Mouse (Mus musculus): ENCODE results near the gene Hbq1b.

- TF ChIP-seq CTCF (IDR thresholded peaks at IDR 0.05; ENCODE audit: control insufficient read depth, insufficient read depth, insufficient read length) (no peak), USF1 (IDR thresholded peaks at IDR 0.05; ENCODE audit: low read depth) (peak; percentile 63), MAX (IDR thresholded peaks at IDR 0.05) (no peak), FOSL1 (IDR thresholded peaks at IDR 0.05; ENCODE audit: insufficient read depth, low read length, poor library complexity, severe bottlenecking) (no peak), MYOG (IDR thresholded peaks at IDR 0.05; ENCODE audit: control insufficient read depth, extremely low read depth, insufficient read length) (no peak)
These were observed 13.8 kb downstream of the Hbq1b start for GRCm38 (mm10) chr11:32300279-32301267.
